Mouse (Mus musculus) C2C12 (cell line): ENCODE measurements around the gene Slc4a11.

Source experiments
- CTCF ChIP-seq: IDR thresholded peaks from one replicate; pipeline ENCODE4 v1.5.1; 2011; ENCODE audit not compliant: control insufficient read depth, insufficient read depth, insufficient read length
- MAX ChIP-seq: IDR thresholded peaks from one replicate; pipeline ENCODE4 v1.6.1; 2011; ENCODE audit warnings: mild to moderate bottlenecking, control low read depth
- USF1 ChIP-seq: IDR thresholded peaks from one replicate; pipeline ENCODE4 v1.6.1; 2011; ENCODE audit warnings: low read depth, mild to moderate bottlenecking, control low read depth, moderate library complexity

DNA sequence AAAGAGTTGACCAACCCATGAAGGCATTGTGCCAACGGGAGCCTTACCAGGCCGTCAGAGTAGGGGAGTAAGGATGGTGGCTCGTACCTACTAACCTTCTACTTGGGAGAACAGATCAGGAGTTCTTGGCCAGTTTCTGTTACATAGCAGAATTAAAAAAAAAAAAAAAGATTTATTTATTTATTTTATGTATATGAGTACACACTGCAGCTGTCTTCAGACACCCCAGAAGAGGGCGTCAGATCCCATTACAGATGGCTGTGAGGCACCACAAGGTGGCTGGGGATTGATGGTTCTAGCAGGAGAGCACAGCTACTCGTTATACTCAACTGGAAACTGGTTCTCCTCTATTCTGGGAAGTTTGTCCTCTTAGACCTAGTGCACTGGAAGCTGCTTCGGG, 7.9 kb upstream of the Slc4a11 start:
- TF ChIP-seq CTCF: no peak
- TF ChIP-seq MAX: no peak
- TF ChIP-seq USF1: no peak
